Mouse (Mus musculus) olfactory bulb, adult 2 months (tissue): ENCODE measurements around the gene Mbnl3.

Experiments used
- CTCF ChIP-seq: fragments of 200-500 bp; IDR thresholded peaks from 2 replicates; pipeline ENCODE4 v1.5.1; 2012; ENCODE audit warnings: low read depth, mild to moderate bottlenecking, low read length, moderate library complexity; ENCODE audit not compliant: insufficient read depth
- POLR2A ChIP-seq: fragments of 200-500 bp; IDR thresholded peaks from 2 replicates; pipeline ENCODE4 v1.6.1; 2012; ENCODE audit warnings: mild to moderate bottlenecking, low read depth, low read length, moderate library complexity; ENCODE audit not compliant: insufficient read depth

- no peak for TF ChIP-seq CTCF
- no peak for TF ChIP-seq POLR2A
These were observed 41.6 kb downstream of the Mbnl3 start for GRCm38 (mm10) chrX:51164766-51165165.
